Mouse (Mus musculus): Measurements from ENCODE around the gene Tor2a. TPM values are rescaled to one million over a fixed set of nuclear protein-coding genes. Genes with fewer than 3 reads are reported as not detected.

Tor2a gene
- total and polyA plus RNA-seq, 2 experiments from 2014 or later = 48.2 to 75.1 TPM

GRCm38 (mm10) chr2:32744272-32744982, 12.6 kb upstream of the Tor2a start:
- Histone ChIP-seq H3K36me3 (ENCODE audit: insufficient read depth, low read length) (peaks cover 35% of the 10 kb centered on the region), H3K27me3 (ENCODE audit: insufficient read depth, low read length) (no peaks in the 10 kb centered on the region), H3K4me1 (ENCODE audit: insufficient read depth, low read length) (peaks cover 19% of the 10 kb centered on the region; the same call in 1 of the 2 replicates), H3K9me3 (ENCODE audit: low read length) (no peaks in the 10 kb centered on the region), H3K9ac (replicated peaks; ENCODE audit: low read length) (no peak overlapping the region), H3K27ac (no peak overlapping the region), H3K4me2 (ENCODE audit: low read depth, low read length) (no peak overlapping the region), H3K4me3 (ENCODE audit: low read length) (no peak overlapping the region)
- TF ChIP-seq CTCF (IDR thresholded peaks at IDR 0.05; ENCODE audit: low read depth) = no peak
- WGBS = 62% methylated on average over 15 of the region's 15 CpGs
- DNase-seq (ENCODE audit: low spot score) (no peak), ATAC-seq (no peak)

GRCm38 (mm10) chr2:32749082-32749481, 8.0 kb upstream of the Tor2a start:
- 85% methylated on average over 16 of the region's 16 CpGs for WGBS
- H3K4me2 ChIP-seq (ENCODE audit: low read depth, low read length) = no peak overlapping the region
- TF ChIP-seq CTCF (IDR thresholded peaks at IDR 0.05; ENCODE audit: low read depth) = no peak

GRCm38 (mm10) chr2:32750199-32750598, 6.8 kb upstream of the Tor2a start:
- Histone ChIP-seq H3K27ac (no peak overlapping the region), H3K27me3 (ENCODE audit: insufficient read depth, low read length) (no peaks in the 10 kb centered on the region), H3K9ac (replicated peaks; ENCODE audit: low read length) (no peak overlapping the region), H3K4me3 (ENCODE audit: low read length) (no peak overlapping the region), H3K9me3 (ENCODE audit: low read length) (no peaks in the 10 kb centered on the region), H3K4me2 (ENCODE audit: low read depth, low read length) (no peak overlapping the region), H3K4me1 (ENCODE audit: insufficient read depth, low read length) (no peaks in the 10 kb centered on the region), H3K36me3 (ENCODE audit: insufficient read depth, low read length) (peaks cover 69% of the 10 kb centered on the region)
- no peak for DNase-seq (ENCODE audit: low spot score)
- WGBS = 69% methylated on average over 7 of the region's 7 CpGs
- TF ChIP-seq CTCF (IDR thresholded peaks at IDR 0.05; ENCODE audit: low read depth) = peak; percentile 32
- ATAC-seq = no peak

More at GRCm38 (mm10) chr2:32749082-32749481, 8.0 kb upstream of the Tor2a start:
- H3K36me3 ChIP-seq (ENCODE audit: insufficient read depth, low read length) = peaks cover 61% of the 10 kb centered on the region
- ATAC-seq (no peak), DNase-seq (ENCODE audit: low spot score) (no peak)
- H3K27me3 ChIP-seq (ENCODE audit: insufficient read depth, low read length) = no peaks in the 10 kb centered on the region
- H3K9me3 ChIP-seq (ENCODE audit: low read length) = no peaks in the 10 kb centered on the region
- no peak overlapping the region for H3K4me3 ChIP-seq (ENCODE audit: low read length)
- no peak overlapping the region for H3K27ac ChIP-seq
- no peaks in the 10 kb centered on the region for H3K4me1 ChIP-seq (ENCODE audit: insufficient read depth, low read length)
- no peak overlapping the region for H3K9ac ChIP-seq (replicated peaks; ENCODE audit: low read length)

- no peaks in the 10 kb centered on the region for H3K4me1 ChIP-seq (ENCODE audit: insufficient read depth, low read length)
- H3K9ac ChIP-seq (replicated peaks; ENCODE audit: low read length) = no peak overlapping the region
- H3K4me3 ChIP-seq (ENCODE audit: low read length) = peak overlapping the region; percentile 9; the same call in 1 of the 2 replicates
- DNase-seq (ENCODE audit: low spot score) (peak; percentile 68), ATAC-seq (peak; percentile 74)
- WGBS = 13% methylated on average over 31 of the region's 31 CpGs
- no peak overlapping the region for H3K27ac ChIP-seq
- H3K36me3 ChIP-seq (ENCODE audit: insufficient read depth, low read length) = peaks cover 62% of the 10 kb centered on the region
- TF ChIP-seq CTCF (IDR thresholded peaks at IDR 0.05; ENCODE audit: low read depth) = peak; percentile 6; the same call in 1 of the 2 replicates
- no peaks in the 10 kb centered on the region for H3K9me3 ChIP-seq (ENCODE audit: low read length)
- H3K4me2 ChIP-seq (ENCODE audit: low read depth, low read length) = peak overlapping the region; percentile 48
- H3K27me3 ChIP-seq (ENCODE audit: insufficient read depth, low read length) = no peaks in the 10 kb centered on the region
These were observed 6.0 kb upstream of the Tor2a start for GRCm38 (mm10) chr2:32750887-32751664.

GRCm38 (mm10) chr2:32751665-32752033, 5.4 kb upstream of the Tor2a start:
- Histone ChIP-seq H3K4me3 (ENCODE audit: low read length) (no peak overlapping the region), H3K36me3 (ENCODE audit: insufficient read depth, low read length) (peaks cover 56% of the 10 kb centered on the region), H3K27ac (no peak overlapping the region), H3K4me1 (ENCODE audit: insufficient read depth, low read length) (no peaks in the 10 kb centered on the region), H3K4me2 (ENCODE audit: low read depth, low read length) (peak overlapping the region; percentile 48), H3K9ac (replicated peaks; ENCODE audit: low read length) (no peak overlapping the region), H3K27me3 (ENCODE audit: insufficient read depth, low read length) (no peaks in the 10 kb centered on the region), H3K9me3 (ENCODE audit: low read length) (no peaks in the 10 kb centered on the region)
- DNase-seq (ENCODE audit: low spot score) (no peak), ATAC-seq (no peak)
- no peak for TF ChIP-seq CTCF (IDR thresholded peaks at IDR 0.05; ENCODE audit: low read depth)
- 26% methylated on average over 9 of the region's 10 CpGs for WGBS

GRCm38 (mm10) chr2:32752181-32752580, 4.9 kb upstream of the Tor2a start:
- H3K27ac ChIP-seq = no peak overlapping the region
- H3K27me3 ChIP-seq (ENCODE audit: insufficient read depth, low read length) = no peaks in the 10 kb centered on the region
- WGBS = 59% methylated on average over 10 of the region's 10 CpGs
- no peaks in the 10 kb centered on the region for H3K9me3 ChIP-seq (ENCODE audit: low read length)
- H3K4me1 ChIP-seq (ENCODE audit: insufficient read depth, low read length) = no peaks in the 10 kb centered on the region
- no peak overlapping the region for H3K4me2 ChIP-seq (ENCODE audit: low read depth, low read length)
- ATAC-seq (no peak), DNase-seq (ENCODE audit: low spot score) (peak; percentile 44)
- no peak overlapping the region for H3K4me3 ChIP-seq (ENCODE audit: low read length)
- peak; percentile 62 for TF ChIP-seq CTCF (IDR thresholded peaks at IDR 0.05; ENCODE audit: low read depth)
- H3K36me3 ChIP-seq (ENCODE audit: insufficient read depth, low read length) = peaks cover 51% of the 10 kb centered on the region
- no peak overlapping the region for H3K9ac ChIP-seq (replicated peaks; ENCODE audit: low read length)
